Mouse (Mus musculus) E14TG2a.4 (cell line): Measurements from ENCODE around the gene 2410015M20Rik.

Source experiments
- CTCF ChIP-seq: conservative IDR thresholded peaks from 2 replicates; pipeline ENCODE4 v1.5.1; 2014; ENCODE audit warnings: low read length
- NANOG ChIP-seq: IDR thresholded peaks from 2 replicates; pipeline ENCODE4 v1.6.1; 2014; ENCODE audit warnings: borderline replicate concordance, low read length, mixed read lengths

- TF ChIP-seq CTCF (no peak), NANOG (no peak)
Measured at GRCm38 (mm10) chr17:56572154-56572553, 37.4 kb downstream of the 2410015M20Rik start.
